Mouse (Mus musculus): ENCODE results near the gene Acaca. TPM values are rescaled to one million over a fixed set of nuclear protein-coding genes. Genes with fewer than 3 reads are reported as not detected.

The Acaca gene
- polyA plus RNA-seq, 1 experiment, result 38.5 TPM

DNA sequence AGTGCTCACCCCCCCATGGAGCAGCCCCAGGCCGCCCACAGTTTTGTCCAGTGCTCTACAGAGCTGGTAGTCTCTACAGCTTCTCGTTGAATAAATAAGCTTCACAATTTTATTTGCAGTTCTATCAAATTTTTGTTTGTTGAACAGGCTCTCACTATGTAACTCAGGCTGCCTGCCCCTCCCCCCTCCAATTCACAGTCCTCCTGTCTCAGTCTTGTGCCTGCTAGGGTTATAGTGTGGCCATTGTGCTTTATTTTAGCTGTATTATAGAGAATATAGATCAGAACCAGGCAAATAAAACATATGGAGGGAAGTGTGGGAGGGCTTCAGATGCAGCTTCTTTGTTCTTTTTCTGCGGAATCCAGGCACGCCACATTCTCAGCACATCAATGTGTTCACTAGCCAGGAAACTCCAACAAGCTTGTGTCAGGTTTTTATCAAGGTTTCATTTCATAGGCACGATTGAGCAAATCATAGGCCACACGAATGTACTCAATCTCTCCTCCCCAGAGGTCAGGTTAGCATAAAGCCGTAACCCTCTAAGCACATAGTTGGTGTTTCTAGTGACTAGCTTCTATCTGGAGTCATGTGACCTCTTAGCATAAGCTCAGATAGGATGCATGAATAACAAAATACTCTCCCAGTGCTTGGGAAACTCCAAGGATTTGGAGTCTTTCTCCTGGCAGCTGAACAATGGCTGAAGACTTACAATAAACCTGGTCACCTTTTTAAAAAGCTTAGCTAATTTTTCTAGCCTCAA is 153.7 kb downstream of the Acaca start:
- Histone ChIP-seq H3K27me3 (replicated peaks; ENCODE audit: control insufficient read depth, insufficient read depth, low read length) (no peaks in the 10 kb centered on the region), H3K36me3 (ENCODE audit: control insufficient read depth, insufficient read depth, low read length) (peaks cover 2% of the 10 kb centered on the region; the same call in 1 of the 2 replicates), H3K4me1 (ENCODE audit: control insufficient read depth, insufficient read depth, low read length) (no peaks in the 10 kb centered on the region), H3K27ac (ENCODE audit: insufficient read depth, low read depth, low read length) (no peak overlapping the region), H3K4me3 (ENCODE audit: insufficient read depth, low read depth, low read length) (no peak overlapping the region)
- TF ChIP-seq CTCF (conservative IDR thresholded peaks at IDR 0.05; ENCODE audit: insufficient read depth, insufficient read length, low read depth, low read length), result no peak
- TF ChIP-seq POLR2A (IDR thresholded peaks at IDR 0.05; ENCODE audit: low read depth, low read length), result no peak
- DNase-seq, result no peak
- 90% methylated on average over 7 of the region's 7 CpGs for WGBS

GRCm38 (mm10) chr11:84290781-84291180 is 161.3 kb downstream of the Acaca start:
- Histone ChIP-seq H3K4me3 (ENCODE audit: insufficient read depth, low read depth, low read length) (no peak overlapping the region), H3K4me1 (ENCODE audit: control insufficient read depth, insufficient read depth, low read length) (no peaks in the 10 kb centered on the region), H3K36me3 (ENCODE audit: control insufficient read depth, insufficient read depth, low read length) (no peaks in the 10 kb centered on the region), H3K27me3 (replicated peaks; ENCODE audit: control insufficient read depth, insufficient read depth, low read length) (no peaks in the 10 kb centered on the region), H3K27ac (ENCODE audit: insufficient read depth, low read depth, low read length) (no peak overlapping the region)
- TF ChIP-seq CTCF (conservative IDR thresholded peaks at IDR 0.05; ENCODE audit: insufficient read depth, insufficient read length, low read depth, low read length) (no peak), POLR2A (IDR thresholded peaks at IDR 0.05; ENCODE audit: low read depth, low read length) (no peak)
- DNase-seq, result peak; percentile 26
- 31% methylated on average over 3 of the region's 3 CpGs for WGBS

GRCm38 (mm10) chr11:84292532-84292931 is 163.1 kb downstream of the Acaca start:
- H3K36me3 ChIP-seq (ENCODE audit: control insufficient read depth, insufficient read depth, low read length), result no peaks in the 10 kb centered on the region; the same call in 1 of the 2 replicates
- TF ChIP-seq POLR2A (IDR thresholded peaks at IDR 0.05; ENCODE audit: low read depth, low read length) (no peak), CTCF (conservative IDR thresholded peaks at IDR 0.05; ENCODE audit: insufficient read depth, insufficient read length, low read depth, low read length) (no peak)
- no peak for DNase-seq
- H3K4me1 ChIP-seq (ENCODE audit: control insufficient read depth, insufficient read depth, low read length), result no peaks in the 10 kb centered on the region
- no peak overlapping the region for H3K4me3 ChIP-seq (ENCODE audit: insufficient read depth, low read depth, low read length)
- 83% methylated on average over 3 of the region's 3 CpGs for WGBS
- H3K27me3 ChIP-seq (replicated peaks; ENCODE audit: control insufficient read depth, insufficient read depth, low read length), result no peaks in the 10 kb centered on the region
- no peak overlapping the region for H3K27ac ChIP-seq (ENCODE audit: insufficient read depth, low read depth, low read length)

DNA sequence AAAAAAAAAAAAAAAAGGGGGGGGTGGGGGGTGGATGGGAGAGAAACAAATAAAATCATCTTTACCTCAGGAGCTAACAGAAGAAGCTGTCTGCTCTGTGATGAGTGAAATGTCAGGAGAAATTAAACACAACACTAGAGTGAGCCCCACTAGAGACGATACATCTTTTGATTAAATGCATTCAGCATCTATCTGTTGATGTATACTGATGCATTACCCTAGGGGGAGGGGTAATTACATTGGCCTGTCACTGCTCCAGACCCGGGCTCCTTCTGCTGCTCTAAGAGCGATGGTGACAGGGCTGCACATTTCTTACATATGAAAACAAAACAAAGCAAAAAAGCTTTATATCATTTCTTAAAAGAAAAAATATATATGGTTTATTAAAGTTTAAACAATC is 163.8 kb downstream of the Acaca start:
- H3K27me3 ChIP-seq (replicated peaks; ENCODE audit: control insufficient read depth, insufficient read depth, low read length), result no peaks in the 10 kb centered on the region

GRCm38 (mm10) chr11:84296337-84296736 is 166.9 kb downstream of the Acaca start:
- H3K27me3 ChIP-seq (replicated peaks; ENCODE audit: control insufficient read depth, insufficient read depth, low read length), result no peaks in the 10 kb centered on the region
- H3K27ac ChIP-seq (ENCODE audit: insufficient read depth, low read depth, low read length), result no peak overlapping the region
- no peak for TF ChIP-seq POLR2A (IDR thresholded peaks at IDR 0.05; ENCODE audit: low read depth, low read length)
- TF ChIP-seq CTCF (conservative IDR thresholded peaks at IDR 0.05; ENCODE audit: insufficient read depth, insufficient read length, low read depth, low read length), result no peak
- no peak for DNase-seq
- peaks cover 4% of the 10 kb centered on the region; the same call in 1 of the 2 replicates for H3K36me3 ChIP-seq (ENCODE audit: control insufficient read depth, insufficient read depth, low read length)
- 84% methylated on average over 2 of the region's 2 CpGs for WGBS
- H3K4me3 ChIP-seq (ENCODE audit: insufficient read depth, low read depth, low read length), result no peak overlapping the region
- no peaks in the 10 kb centered on the region for H3K4me1 ChIP-seq (ENCODE audit: control insufficient read depth, insufficient read depth, low read length)

More for the DNA sequence above, 163.8 kb downstream of the Acaca start:
- no peak for TF ChIP-seq POLR2A (IDR thresholded peaks at IDR 0.05; ENCODE audit: low read depth, low read length)
- Histone ChIP-seq H3K4me3 (ENCODE audit: insufficient read depth, low read depth, low read length) (no peak overlapping the region), H3K4me1 (ENCODE audit: control insufficient read depth, insufficient read depth, low read length) (no peaks in the 10 kb centered on the region), H3K27ac (ENCODE audit: insufficient read depth, low read depth, low read length) (no peak overlapping the region), H3K36me3 (ENCODE audit: control insufficient read depth, insufficient read depth, low read length) (peaks cover 1% of the 10 kb centered on the region; the same call in 1 of the 2 replicates)
- no peak for DNase-seq
- 89% methylated on average over 3 of the region's 3 CpGs for WGBS

- Histone ChIP-seq H3K4me1 (ENCODE audit: control insufficient read depth, insufficient read depth, low read length) (no peaks in the 10 kb centered on the region), H3K4me3 (ENCODE audit: insufficient read depth, low read depth, low read length) (no peak overlapping the region), H3K27ac (ENCODE audit: insufficient read depth, low read depth, low read length) (no peak overlapping the region), H3K36me3 (ENCODE audit: control insufficient read depth, insufficient read depth, low read length) (peaks cover 1% of the 10 kb centered on the region; the same call in 1 of the 2 replicates), H3K27me3 (replicated peaks; ENCODE audit: control insufficient read depth, insufficient read depth, low read length) (no peaks in the 10 kb centered on the region)
- TF ChIP-seq POLR2A (IDR thresholded peaks at IDR 0.05; ENCODE audit: low read depth, low read length) (no peak), CTCF (conservative IDR thresholded peaks at IDR 0.05; ENCODE audit: insufficient read depth, insufficient read length, low read depth, low read length) (no peak)
- no peak for DNase-seq
- WGBS, result 82% methylated on average over 1 of the region's 1 CpGs
These were observed 176.0 kb downstream of the Acaca start for GRCm38 (mm10) chr11:84305474-84305873.

DNA sequence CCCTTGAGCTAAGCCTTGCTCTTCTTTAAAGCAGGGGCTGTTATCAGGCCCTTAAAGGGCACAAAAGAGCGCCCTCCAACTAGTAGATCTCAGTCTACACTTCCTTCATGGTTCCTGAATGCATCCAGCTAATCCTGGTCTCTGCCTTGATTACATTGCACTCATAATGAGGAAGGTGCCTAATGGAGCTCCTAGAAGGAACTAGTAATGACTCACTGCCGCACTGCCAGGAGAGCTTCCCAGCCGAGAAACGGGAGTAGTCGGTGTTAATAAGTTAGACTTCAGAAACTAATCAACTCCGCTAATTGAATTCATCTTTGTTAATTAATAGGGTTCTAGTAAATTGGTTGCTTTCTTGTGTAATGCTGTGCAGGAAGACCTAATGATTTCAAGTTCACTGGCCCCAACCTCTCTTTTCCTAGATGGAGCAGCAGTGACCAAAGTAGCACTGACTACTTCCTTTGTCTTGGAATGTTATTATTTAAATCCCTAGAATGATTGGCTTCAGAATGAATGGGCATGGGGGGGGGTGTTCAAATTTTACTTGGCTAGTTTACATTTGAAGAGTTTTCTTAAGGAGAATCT is 176.8 kb downstream of the Acaca start:
- H3K4me1 ChIP-seq (ENCODE audit: control insufficient read depth, insufficient read depth, low read length), result no peaks in the 10 kb centered on the region
- H3K27ac ChIP-seq (ENCODE audit: insufficient read depth, low read depth, low read length), result no peak overlapping the region
- no peaks in the 10 kb centered on the region for H3K27me3 ChIP-seq (replicated peaks; ENCODE audit: control insufficient read depth, insufficient read depth, low read length)
- WGBS, result 82% methylated on average over 6 of the region's 6 CpGs
- DNase-seq, result no peak
- TF ChIP-seq CTCF (conservative IDR thresholded peaks at IDR 0.05; ENCODE audit: insufficient read depth, insufficient read length, low read depth, low read length) (no peak), POLR2A (IDR thresholded peaks at IDR 0.05; ENCODE audit: low read depth, low read length) (no peak)
- no peaks in the 10 kb centered on the region for H3K36me3 ChIP-seq (ENCODE audit: control insufficient read depth, insufficient read depth, low read length)
- H3K4me3 ChIP-seq (ENCODE audit: insufficient read depth, low read depth, low read length), result no peak overlapping the region

All from kidney, adult 2 months (tissue).